Comparison of ENCODE assay signal across 15 mouse cellular contexts in the genomic region with DNA sequence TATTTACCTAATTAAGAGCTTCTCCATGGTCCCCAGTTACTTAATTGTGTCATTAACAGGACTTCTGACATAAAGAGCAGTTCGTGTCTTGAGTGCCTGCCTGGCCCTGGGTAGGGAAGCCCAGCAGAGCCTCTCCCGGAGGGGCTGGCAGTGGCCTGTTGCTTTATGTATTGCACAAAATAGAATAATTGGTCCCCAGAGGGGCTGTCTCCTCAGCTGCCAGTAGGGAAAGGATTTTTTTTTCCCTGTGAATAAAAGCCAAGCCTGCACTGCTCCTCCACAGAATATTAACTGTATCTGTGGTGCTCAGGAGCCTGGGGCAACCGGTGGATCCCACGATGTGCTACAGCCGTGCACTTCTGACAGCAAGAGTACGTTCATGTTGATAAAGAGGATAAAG.
DNase-seq lines count a peak whose midpoint lies in the region; ATAC-seq lines count a peak whose summit lies in the region.
"Had no signal": no experiment of that assay in that cellular context is flagged by ENCODE, and none has a peak within 500 bp of the region (broad histone marks: within the 10 kb centered on the region; RNA-seq: fewer than 3 reads in every experiment).

No protein-coding gene starts in this region.

- H3K27ac ChIP-seq in midbrain, embryonic 13.5 days: no peak overlapping the region
- H3K27ac ChIP-seq in midbrain, embryonic 11.5 days (ENCODE audit: low read depth, low read length): no peak overlapping the region
- no peak overlapping the region for H3K27ac ChIP-seq in hindbrain, embryonic 14.5 days
- H3K27ac ChIP-seq: embryonic facial prominence, embryonic 12.5 days had no signal

- no peaks in the 10 kb centered on the region for H3K27me3 ChIP-seq in midbrain, embryonic 13.5 days
- no peaks in the 10 kb centered on the region for H3K27me3 ChIP-seq in midbrain, embryonic 11.5 days (ENCODE audit: control insufficient read depth, insufficient read depth, low read length)
- H3K27me3 ChIP-seq in hindbrain, embryonic 14.5 days (ENCODE audit: control insufficient read depth, insufficient read depth, low read length): no peaks in the 10 kb centered on the region

- no peak overlapping the region for H3K4me2 ChIP-seq in midbrain, embryonic 13.5 days (replicated peaks)
- no peak overlapping the region for H3K4me2 ChIP-seq in midbrain, embryonic 11.5 days
- H3K4me2 ChIP-seq in hindbrain, embryonic 14.5 days (replicated peaks): no peak overlapping the region
- H3K4me2 ChIP-seq: embryonic facial prominence, embryonic 12.5 days; heart, embryonic 11.5 days had no signal

- ATAC-seq in midbrain, embryonic 13.5 days: peak; percentile 80
- no peak for ATAC-seq in midbrain, embryonic 11.5 days (ENCODE audit: low FRiP score)
- peak; percentile 43; the same call in 1 of the 2 replicates for ATAC-seq in hindbrain, embryonic 14.5 days (ENCODE audit: low FRiP score)
- ATAC-seq: intestine, embryonic 16.5 days had no signal

- no peak overlapping the region for H3K4me3 ChIP-seq in midbrain, embryonic 13.5 days (replicated peaks)
- H3K4me3 ChIP-seq in midbrain, embryonic 11.5 days (ENCODE audit: low read depth, low read length): no peak overlapping the region
- H3K4me3 ChIP-seq in hindbrain, embryonic 14.5 days (replicated peaks; ENCODE audit: low read length): no peak overlapping the region
- H3K4me3 ChIP-seq: embryonic facial prominence, embryonic 12.5 days had no signal

- H3K4me1 ChIP-seq in midbrain, embryonic 13.5 days (replicated peaks): peaks cover 12% of the 10 kb centered on the region
- no peaks in the 10 kb centered on the region for H3K4me1 ChIP-seq in midbrain, embryonic 11.5 days (ENCODE audit: control insufficient read depth, insufficient read depth, low read length)
- H3K4me1 ChIP-seq in hindbrain, embryonic 14.5 days (replicated peaks; ENCODE audit: control insufficient read depth, insufficient read depth, low read length): no peaks in the 10 kb centered on the region
- H3K4me1 ChIP-seq: embryonic facial prominence, embryonic 12.5 days had no signal

- WGBS in midbrain, embryonic 13.5 days: 30% methylated on average over 6 of the region's 6 CpGs
- 67% methylated on average over 6 of the region's 6 CpGs for WGBS in midbrain, embryonic 11.5 days
- 23% methylated on average over 6 of the region's 6 CpGs for WGBS in hindbrain, embryonic 14.5 days

- no peaks in the 10 kb centered on the region for H3K9me3 ChIP-seq in midbrain, embryonic 13.5 days
- H3K9me3 ChIP-seq in midbrain, embryonic 11.5 days (ENCODE audit: control insufficient read depth, low read length): no peaks in the 10 kb centered on the region
- no peaks in the 10 kb centered on the region for H3K9me3 ChIP-seq in hindbrain, embryonic 14.5 days (ENCODE audit: control insufficient read depth, low read length)
- H3K9me3 ChIP-seq: embryonic facial prominence, embryonic 12.5 days had no signal

- intact Hi-C loops in gastrocnemius, postnatal 14 days (cut with DNase I; ENCODE audit: low total_unique reads): loop anchor here (10.0 kb wide), 1 partner anchor 161 kb away; a partner anchor contains a TSS

- H3K9ac ChIP-seq in midbrain, embryonic 13.5 days (replicated peaks): no peak overlapping the region
- no peak overlapping the region for H3K9ac ChIP-seq in midbrain, embryonic 11.5 days (ENCODE audit: low read length)
- H3K9ac ChIP-seq in hindbrain, embryonic 14.5 days: no peak overlapping the region
- H3K9ac ChIP-seq: embryonic facial prominence, embryonic 12.5 days had no signal

- peak; percentile 34 for DNase-seq in embryo, embryonic 11 days
- DNase-seq in embryo, embryonic 10.5 days (ENCODE audit: low spot score): no peak
- DNase-seq in midbrain, embryonic 11.5 days (ENCODE audit: low spot score, missing footprints): no peak
- DNase-seq in hindbrain, embryonic 14.5 days (ENCODE audit: low spot score): no peak
- DNase-seq in retina, postnatal 1 day: peak; percentile 39
- no peak for DNase-seq in gastrocnemius, postnatal 14 days
- no peak for DNase-seq in lung, adult 18-20 months
- DNase-seq: cerebellum, postnatal 14 days; layer of hippocampus, adult 9-11 months; spleen, adult 18-20 months; thymus, postnatal 36 days had no signal

- no peaks in the 10 kb centered on the region for H3K36me3 ChIP-seq in midbrain, embryonic 13.5 days
- no peaks in the 10 kb centered on the region for H3K36me3 ChIP-seq in midbrain, embryonic 11.5 days (ENCODE audit: control insufficient read depth, insufficient read depth, low read length)
- no peaks in the 10 kb centered on the region for H3K36me3 ChIP-seq in hindbrain, embryonic 14.5 days (replicated peaks; ENCODE audit: control insufficient read depth, insufficient read depth)
- H3K36me3 ChIP-seq: embryonic facial prominence, embryonic 12.5 days had no signal

Comparison
In these comparisons a context has a peak if more than half of its experiments do, and no peak if none do; other contexts are left out.
1. DNase-seq: peak in embryo, embryonic 11 days (single experiment) and retina, postnatal 1 day (single experiment); none in embryo, embryonic 10.5 days (single experiment), midbrain, embryonic 11.5 days (single experiment), hindbrain, embryonic 14.5 days (single experiment), gastrocnemius, postnatal 14 days (single experiment) and lung, adult 18-20 months (0 of 2).